Mouse (Mus musculus) adrenal gland, adult 18-20 months (tissue): ENCODE results near the gene Tsc22d1. TPM values are rescaled to one million over a fixed set of nuclear protein-coding genes. Genes with fewer than 3 reads are reported as not detected.

Experiments
- DNase-seq, 2 experiments: peaks; one replicate each; pipeline ENCODE4 v3.0.0; 2021 to 2022; ENCODE audit warnings: low spot score in 2 of 2
- long read RNA-seq, 2 experiments: library from polyadenylated mRNA; stranded (forward); transcript quantifications; one replicate each; pipeline ENCODE4 v2.0.0; 2021
- total RNA-seq, 2 experiments: library from RNA; stranded (reverse); gene quantifications; 1 replicate in 1 of 2; 2 replicates in 1 of 2; pipeline ENCODE4 v1.2.3; 2021

Tsc22d1 gene
- total RNA-seq = 1,000 to 10,000 TPM in 1 of 2 experiments, 100 to 1,000 TPM in 1; 945 to 1,401 TPM
- long read RNA-seq, experiment 1, full-length matches to known transcripts = 519 of 540 reads
- long read RNA-seq, experiment 1, partial matches to known transcripts = 0 of 540 reads
- long read RNA-seq, experiment 1, other reads (novel, unspliced or antisense) = 21 of 540 reads
- long read RNA-seq, experiment 2, full-length matches to known transcripts = 1,912 of 2,077 reads
- long read RNA-seq, experiment 2, partial matches to known transcripts = 0 of 2,077 reads
- long read RNA-seq, experiment 2, other reads (novel, unspliced or antisense) = 165 of 2,077 reads

GRCm38 (mm10) chr14:76414862-76415780 lies at the start of gene Tsc22d1:
Gene Tsc22d1, plus strand, starts transcription at chr14:76414961.
- peak; percentile 57 to 63 for DNase-seq

- no peak for DNase-seq
Measured at GRCm38 (mm10) chr14:76373638-76374037, 41.1 kb upstream of the Tsc22d1 start.

- no peak for DNase-seq
Measured at GRCm38 (mm10) chr14:76374601-76375000, 40.2 kb upstream of the Tsc22d1 start.

GRCm38 (mm10) chr14:76376561-76376960 lies 38.2 kb upstream of the Tsc22d1 start:
- no peak for DNase-seq

GRCm38 (mm10) chr14:76379411-76379810 lies 35.4 kb upstream of the Tsc22d1 start:
- no peak for DNase-seq

GRCm38 (mm10) chr14:76388025-76388424 lies 26.7 kb upstream of the Tsc22d1 start:
- DNase-seq = no peak

GRCm38 (mm10) chr14:76398251-76398650 lies 16.5 kb upstream of the Tsc22d1 start:
- no peak for DNase-seq

GRCm38 (mm10) chr14:76402574-76402973 lies 12.2 kb upstream of the Tsc22d1 start:
- DNase-seq = no peak

GRCm38 (mm10) chr14:76409111-76409510 lies 5.7 kb upstream of the Tsc22d1 start:
- no peak for DNase-seq

GRCm38 (mm10) chr14:76413773-76414121 lies 1.0 kb upstream of the Tsc22d1 start:
- DNase-seq = no peak

- DNase-seq = peak; percentile 94 to 96
Measured at GRCm38 (mm10) chr14:76414122-76414861, 469 bp upstream of the Tsc22d1 start.

GRCm38 (mm10) chr14:76415781-76416301 lies 1.1 kb downstream of the Tsc22d1 start:
- peak; percentile 43 to 55 for DNase-seq

GRCm38 (mm10) chr14:76416366-76417040 lies 1.7 kb downstream of the Tsc22d1 start:
- no peak for DNase-seq

GRCm38 (mm10) chr14:76417346-76417745 lies 2.6 kb downstream of the Tsc22d1 start:
- no peak for DNase-seq

GRCm38 (mm10) chr14:76420726-76421125 lies 6.0 kb downstream of the Tsc22d1 start:
- no peak for DNase-seq

- DNase-seq = no peak
Measured at GRCm38 (mm10) chr14:76421162-76421561, 6.4 kb downstream of the Tsc22d1 start.

- DNase-seq = no peak
Measured at GRCm38 (mm10) chr14:76425422-76425821, 10.7 kb downstream of the Tsc22d1 start.

GRCm38 (mm10) chr14:76425986-76426530 lies 11.3 kb downstream of the Tsc22d1 start:
- no peak for DNase-seq

- no peak for DNase-seq
Measured at GRCm38 (mm10) chr14:76428855-76429254, 14.1 kb downstream of the Tsc22d1 start.

- DNase-seq = no peak
Measured at GRCm38 (mm10) chr14:76431918-76432317, 17.2 kb downstream of the Tsc22d1 start.
